Mouse (Mus musculus) lung, adult 2 months (tissue): ENCODE measurements around the gene Ppp1r26.

Source experiments
- CTCF ChIP-seq: fragments of 200-500 bp; IDR thresholded peaks from 2 replicates; pipeline ENCODE4 v1.5.1; 2011; ENCODE audit warnings: mild to moderate bottlenecking, low read length, control low read depth; ENCODE audit not compliant: insufficient read depth
- POLR2A ChIP-seq: fragments of 200-500 bp; IDR thresholded peaks from 2 replicates; pipeline ENCODE4 v1.6.1; 2011; ENCODE audit warnings: low read depth, mild to moderate bottlenecking, control low read depth, low read length, borderline replicate concordance; ENCODE audit errors: extremely low read depth

DNA sequence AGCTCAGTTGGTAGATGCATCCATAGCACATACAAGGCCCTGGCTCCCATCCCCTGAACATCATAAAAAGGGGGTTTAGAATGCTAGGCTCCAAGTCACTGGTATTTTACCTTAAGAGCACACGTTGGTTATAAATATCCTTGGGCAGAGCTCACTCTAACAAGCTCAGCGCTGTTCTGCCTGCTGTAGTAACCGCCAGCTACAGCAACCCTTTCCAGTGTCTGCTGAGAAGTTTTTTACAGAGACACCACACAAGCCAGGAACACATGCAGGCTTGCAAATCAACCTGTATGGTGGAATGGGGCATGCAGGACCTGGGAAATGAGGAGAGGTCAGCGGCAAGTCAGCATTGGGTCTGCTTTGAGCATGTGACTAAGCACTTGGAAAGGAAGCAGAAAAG is 37.5 kb upstream of the Ppp1r26 start:
- no peak for TF ChIP-seq CTCF
- no peak for TF ChIP-seq POLR2A
